Mouse (Mus musculus) right cerebral cortex, postnatal 25 days (tissue): ENCODE measurements around the gene Rgs6.

Experiments used
- DNase-seq: peaks from one replicate; pipeline ENCODE4 v3.0.0; 2022

Rgs6 gene

GRCm38 (mm10) chr12:83043980-83044620 is 456.0 kb downstream of the Rgs6 start:
- DNase-seq, result no peak

GRCm38 (mm10) chr12:83044621-83044990 is 456.5 kb downstream of the Rgs6 start:
- DNase-seq, result peak; percentile 14

- peak; percentile 19 for DNase-seq
Observed at GRCm38 (mm10) chr12:83045001-83045531, 457.0 kb downstream of the Rgs6 start.

- no peak for DNase-seq
Observed at GRCm38 (mm10) chr12:83046734-83047133, 458.6 kb downstream of the Rgs6 start.

- no peak for DNase-seq
Observed at GRCm38 (mm10) chr12:83047710-83048109, 459.6 kb downstream of the Rgs6 start.

- DNase-seq, result no peak
Observed at GRCm38 (mm10) chr12:83050514-83050913, 462.4 kb downstream of the Rgs6 start.

GRCm38 (mm10) chr12:83052391-83052790 is 464.3 kb downstream of the Rgs6 start:
- no peak for DNase-seq

GRCm38 (mm10) chr12:83055690-83056089 is 467.6 kb downstream of the Rgs6 start:
- no peak for DNase-seq

GRCm38 (mm10) chr12:83066426-83066825 is 478.3 kb downstream of the Rgs6 start:
- DNase-seq, result no peak

GRCm38 (mm10) chr12:83070848-83071247 is 482.8 kb downstream of the Rgs6 start:
- DNase-seq, result no peak

GRCm38 (mm10) chr12:83072181-83072887 is 484.2 kb downstream of the Rgs6 start:
- no peak for DNase-seq

GRCm38 (mm10) chr12:83072951-83073878 is 485.1 kb downstream of the Rgs6 start:
- no peak for DNase-seq

GRCm38 (mm10) chr12:83073879-83074368 is 485.8 kb downstream of the Rgs6 start:
- no peak for DNase-seq

- no peak for DNase-seq
Observed at GRCm38 (mm10) chr12:83076179-83076578, 488.1 kb downstream of the Rgs6 start.

- DNase-seq, result no peak
Observed at GRCm38 (mm10) chr12:83077486-83077885, 489.4 kb downstream of the Rgs6 start.

- DNase-seq, result no peak
Observed at GRCm38 (mm10) chr12:83083427-83083826, 495.3 kb downstream of the Rgs6 start.

- DNase-seq, result no peak
Observed at GRCm38 (mm10) chr12:83084614-83085013, 496.5 kb downstream of the Rgs6 start.

- DNase-seq, result no peak
Observed at GRCm38 (mm10) chr12:83087010-83087409, 498.9 kb downstream of the Rgs6 start.

GRCm38 (mm10) chr12:83087555-83087954 is 499.5 kb downstream of the Rgs6 start:
- DNase-seq, result no peak

- DNase-seq, result no peak
Observed at GRCm38 (mm10) chr12:83092001-83092400, 503.9 kb downstream of the Rgs6 start.

- no peak for DNase-seq
Observed at GRCm38 (mm10) chr12:83097787-83098186, 509.7 kb downstream of the Rgs6 start.

GRCm38 (mm10) chr12:83098646-83099371 is 510.7 kb downstream of the Rgs6 start:
- no peak for DNase-seq
